Mouse (Mus musculus) MEL (cell line): ENCODE measurements around the gene Sfpq. TPM values are rescaled to one million over a fixed set of nuclear protein-coding genes. Genes with fewer than 3 reads are reported as not detected.

Source experiments
- DNase-seq: peaks from one replicate; pipeline ENCODE4 v3.0.0; 2011; ENCODE audit warnings: low read depth, low spot score
- H3K27ac ChIP-seq: 2 replicates; pipeline ENCODE4 v1.5.1; 2012; ENCODE audit warnings: low read depth, mild to moderate bottlenecking, control low read depth, low read length, moderate library complexity; ENCODE audit not compliant: control insufficient read depth
- H3K27me3 ChIP-seq, 2 experiments: fragments of 150-350 bp in 1 of 2; sonication (generic) in 1 of 2; 2 replicates each; pipeline ENCODE4 v1.6.1; 2012; ENCODE audit warnings: low read length in 2 of 2, mild to moderate bottlenecking in 2 of 2, improper control_type of control experiment in 1 of 2, moderate library complexity in 1 of 2; ENCODE audit not compliant: insufficient read depth in 2 of 2, control insufficient read depth in 1 of 2
- H3K36me3 ChIP-seq, 2 experiments: 2 replicates each; pipeline ENCODE4 v1.6.1; 2012 to 2014; ENCODE audit warnings: low read length in 2 of 2, improper control_type of control experiment in 1 of 2, inconsistent platforms in 1 of 2, mild to moderate bottlenecking in 1 of 2; ENCODE audit not compliant: insufficient read depth in 2 of 2, control insufficient read depth in 1 of 2
- H3K4me1 ChIP-seq, 2 experiments: fragments of 150-350 bp in 1 of 2; sonication (generic) in 1 of 2; 2 replicates each; pipeline ENCODE4 v1.6.1; 2012; ENCODE audit warnings: low read length in 2 of 2, improper control_type of control experiment in 1 of 2, mild to moderate bottlenecking in 1 of 2; ENCODE audit not compliant: insufficient read depth in 2 of 2, control insufficient read depth in 1 of 2
- H3K4me3 ChIP-seq, 2 experiments: fragments of 150-350 bp in 1 of 2; sonication (generic) in 1 of 2; 2 replicates each; pipeline ENCODE4 v1.5.1; 2012; ENCODE audit warnings: low read depth in 2 of 2, low read length in 2 of 2, mild to moderate bottlenecking in 2 of 2, moderate library complexity in 2 of 2, control low read depth in 1 of 2, improper control_type of control experiment in 1 of 2; ENCODE audit not compliant: control insufficient read depth in 1 of 2, insufficient read depth in 1 of 2
- H3K79me2 ChIP-seq: 2 replicates; pipeline ENCODE4 v1.6.1; 2012; ENCODE audit warnings: mild to moderate bottlenecking, low read length, moderate library complexity; ENCODE audit not compliant: control insufficient read depth, poor library complexity, insufficient read depth
- H3K9ac ChIP-seq: 2 replicates; pipeline ENCODE4 v1.6.1; 2012; ENCODE audit warnings: low read depth, mild to moderate bottlenecking, control low read depth, low read length, moderate library complexity; ENCODE audit not compliant: control insufficient read depth, poor library complexity, severe bottlenecking
- H3K9me3 ChIP-seq: fragments of 150-350 bp; sonication (generic); replicated peaks from 2 replicates; pipeline ENCODE4 v1.6.1; 2012; ENCODE audit warnings: mild to moderate bottlenecking, low read length, improper control_type of control experiment, moderate library complexity; ENCODE audit not compliant: insufficient read depth
- BHLHE40 ChIP-seq: IDR thresholded peaks from 2 replicates; pipeline ENCODE4 v1.6.1; 2012; ENCODE audit warnings: low read depth, mild to moderate bottlenecking, inconsistent platforms, low read length, improper control_type of control experiment, borderline replicate concordance
- CHD1 ChIP-seq: IDR thresholded peaks from 2 replicates; pipeline ENCODE4 v1.6.1; 2012; ENCODE audit warnings: low read depth, mild to moderate bottlenecking, inconsistent platforms, low read length, improper control_type of control experiment
- CHD2 ChIP-seq: IDR thresholded peaks from 2 replicates; pipeline ENCODE4 v1.6.1; 2011; ENCODE audit warnings: low read length, improper control_type of control experiment
- CTCF ChIP-seq, 3 experiments: IDR thresholded peaks in 2 of 3; conservative IDR thresholded peaks in 1 of 3; 2 replicates each; pipeline ENCODE4 v1.5.1; 2011 to 2012; ENCODE audit warnings: low read length in 3 of 3, low read depth in 2 of 3, mild to moderate bottlenecking in 2 of 3, improper control_type of control experiment in 1 of 3, inconsistent platforms in 1 of 3, mixed read lengths in 1 of 3, moderate library complexity in 1 of 3; ENCODE audit not compliant: control insufficient read depth in 1 of 3, insufficient read depth in 1 of 3, poor library complexity in 1 of 3, severe bottlenecking in 1 of 3
- ELF1 ChIP-seq: IDR thresholded peaks from 2 replicates; pipeline ENCODE4 v1.6.1; 2014; ENCODE audit warnings: low read depth, mild to moderate bottlenecking, inconsistent platforms, low read length, improper control_type of control experiment, moderate library complexity
- EP300 ChIP-seq, 2 experiments: IDR thresholded peaks; 2 replicates each; pipeline ENCODE4 v1.6.1; 2011; ENCODE audit warnings: improper control_type of control experiment in 2 of 2, low read length in 2 of 2, low read depth in 1 of 2, mild to moderate bottlenecking in 1 of 2
- ETS1 ChIP-seq: IDR thresholded peaks from 2 replicates; pipeline ENCODE4 v1.6.1; 2012; ENCODE audit warnings: low read depth, mild to moderate bottlenecking, inconsistent platforms, low read length, improper control_type of control experiment, moderate library complexity
- GABPA ChIP-seq: IDR thresholded peaks from 2 replicates; pipeline ENCODE4 v1.6.1; 2012; ENCODE audit warnings: low read depth, mild to moderate bottlenecking, inconsistent platforms, low read length, improper control_type of control experiment, moderate library complexity
- GATA1 ChIP-seq: IDR thresholded peaks from 2 replicates; pipeline ENCODE4 v1.6.1; 2011; ENCODE audit warnings: low read depth, low read length, improper control_type of control experiment
- HCFC1 ChIP-seq: IDR thresholded peaks from 2 replicates; pipeline ENCODE4 v1.6.1; 2012; ENCODE audit warnings: low read depth, mild to moderate bottlenecking, inconsistent platforms, low read length, improper control_type of control experiment, moderate library complexity
- JUND ChIP-seq: IDR thresholded peaks from 2 replicates; pipeline ENCODE4 v1.6.1; 2011; ENCODE audit warnings: low read depth, mild to moderate bottlenecking, improper control_type of control experiment, low read length
- KAT2A ChIP-seq: conservative IDR thresholded peaks from 2 replicates; pipeline ENCODE4 v1.6.1; 2012; ENCODE audit warnings: low read depth, low read length, improper control_type of control experiment, inconsistent platforms
- MAFK ChIP-seq: IDR thresholded peaks from 2 replicates; pipeline ENCODE4 v1.6.1; 2011; ENCODE audit warnings: low read depth, mild to moderate bottlenecking, low read length, improper control_type of control experiment, borderline replicate concordance
- MAX ChIP-seq: IDR thresholded peaks from 2 replicates; pipeline ENCODE4 v1.6.1; 2011; ENCODE audit warnings: low read length, improper control_type of control experiment
- MAZ ChIP-seq: IDR thresholded peaks from 2 replicates; pipeline ENCODE4 v1.6.1; 2012; ENCODE audit warnings: low read depth, mild to moderate bottlenecking, inconsistent platforms, low read length, improper control_type of control experiment
- MEF2A ChIP-seq: IDR thresholded peaks from 2 replicates; pipeline ENCODE4 v1.6.1; 2014; ENCODE audit warnings: low read depth, mild to moderate bottlenecking, inconsistent platforms, low read length, improper control_type of control experiment; ENCODE audit not compliant: poor library complexity, insufficient replicate concordance, severe bottlenecking; ENCODE audit errors: extremely low read depth
- MXI1 ChIP-seq: IDR thresholded peaks from 2 replicates; pipeline ENCODE4 v1.6.1; 2011; ENCODE audit warnings: mild to moderate bottlenecking, low read depth, low read length, improper control_type of control experiment
- MYB ChIP-seq: IDR thresholded peaks from 2 replicates; pipeline ENCODE4 v1.6.1; 2011; ENCODE audit warnings: mild to moderate bottlenecking, low read depth, low read length, improper control_type of control experiment
- MYC ChIP-seq: IDR thresholded peaks from 2 replicates; pipeline ENCODE4 v1.6.1; 2011; ENCODE audit warnings: low read depth, mild to moderate bottlenecking, low read length, improper control_type of control experiment, moderate library complexity
- NELFE ChIP-seq: IDR thresholded peaks from 2 replicates; pipeline ENCODE4 v1.6.1; 2011; ENCODE audit warnings: low read depth, low read length, improper control_type of control experiment
- NRF1 ChIP-seq: IDR thresholded peaks from 2 replicates; pipeline ENCODE4 v1.6.1; 2014; ENCODE audit warnings: low read depth, mild to moderate bottlenecking, inconsistent platforms, low read length, improper control_type of control experiment, moderate library complexity; ENCODE audit not compliant: poor library complexity, insufficient read depth, severe bottlenecking
- POLR2A ChIP-seq, 2 experiments: IDR thresholded peaks; 2 replicates each; pipeline ENCODE4 v1.6.1; 2011 to 2012; ENCODE audit warnings: low read length in 2 of 2, mild to moderate bottlenecking in 2 of 2, control low read depth in 1 of 2, improper control_type of control experiment in 1 of 2, low read depth in 1 of 2, moderate library complexity in 1 of 2; ENCODE audit not compliant: control insufficient read depth in 1 of 2, insufficient read depth in 1 of 2, poor library complexity in 1 of 2
- POLR2AphosphoS2 ChIP-seq: IDR thresholded peaks from 2 replicates; pipeline ENCODE4 v1.6.1; 2011; ENCODE audit warnings: low read length, improper control_type of control experiment
- RAD21 ChIP-seq: IDR thresholded peaks from 2 replicates; pipeline ENCODE4 v1.6.1; 2011; ENCODE audit warnings: mild to moderate bottlenecking, low read depth, low read length, improper control_type of control experiment
- RCOR1 ChIP-seq: IDR thresholded peaks from 2 replicates; pipeline ENCODE4 v1.6.1; 2012; ENCODE audit warnings: low read depth, mild to moderate bottlenecking, inconsistent platforms, low read length, improper control_type of control experiment
- SIN3A ChIP-seq: IDR thresholded peaks from 2 replicates; pipeline ENCODE4 v1.6.1; 2012; ENCODE audit warnings: low read length, improper control_type of control experiment, inconsistent platforms
- SMC3 ChIP-seq: IDR thresholded peaks from 2 replicates; pipeline ENCODE4 v1.6.1; 2011; ENCODE audit warnings: low read depth, low read length, improper control_type of control experiment
- TAL1 ChIP-seq: IDR thresholded peaks from 2 replicates; pipeline ENCODE4 v1.6.1; 2012; ENCODE audit warnings: mild to moderate bottlenecking, inconsistent platforms, low read length, moderate library complexity, mixed read lengths
- TBP ChIP-seq: IDR thresholded peaks from 2 replicates; pipeline ENCODE4 v1.8.0; 2011; ENCODE audit warnings: low read depth, low read length, improper control_type of control experiment
- TCF12 ChIP-seq: IDR thresholded peaks from 2 replicates; pipeline ENCODE4 v1.6.1; 2014; ENCODE audit warnings: low read depth, mild to moderate bottlenecking, inconsistent platforms, low read length, improper control_type of control experiment, moderate library complexity
- UBTF ChIP-seq: IDR thresholded peaks from 2 replicates; pipeline ENCODE4 v1.6.1; 2012; ENCODE audit warnings: low read depth, mild to moderate bottlenecking, inconsistent platforms, low read length, improper control_type of control experiment, moderate library complexity, borderline replicate concordance; ENCODE audit not compliant: insufficient read depth
- USF2 ChIP-seq, 2 experiments: IDR thresholded peaks; 2 replicates each; pipeline ENCODE4 v1.6.1; 2011 to 2012; ENCODE audit warnings: improper control_type of control experiment in 2 of 2, low read length in 2 of 2, borderline replicate concordance in 1 of 2, inconsistent platforms in 1 of 2, low read depth in 1 of 2, mild to moderate bottlenecking in 1 of 2; ENCODE audit not compliant: insufficient read depth in 1 of 2
- ZC3H11A ChIP-seq: IDR thresholded peaks from 2 replicates; pipeline ENCODE4 v1.6.1; 2012; ENCODE audit warnings: low read depth, mild to moderate bottlenecking, inconsistent platforms, low read length, improper control_type of control experiment
- ZKSCAN1 ChIP-seq: IDR thresholded peaks from 2 replicates; pipeline ENCODE4 v1.6.1; 2012; ENCODE audit warnings: low read depth, mild to moderate bottlenecking, inconsistent platforms, low read length, improper control_type of control experiment, moderate library complexity
- ZMIZ1 ChIP-seq: IDR thresholded peaks from 2 replicates; pipeline ENCODE4 v1.6.1; 2012; ENCODE audit warnings: low read depth, mild to moderate bottlenecking, inconsistent platforms, low read length, improper control_type of control experiment, moderate library complexity
- ZNF384 ChIP-seq: IDR thresholded peaks from 2 replicates; pipeline ENCODE4 v1.6.1; 2012; ENCODE audit warnings: low read depth, mild to moderate bottlenecking, inconsistent platforms, low read length, improper control_type of control experiment
- polyA plus RNA-seq, 2 experiments: library from polyadenylated mRNA; stranded (reverse) in 1 of 2; unstranded in 1 of 2; fragments of >175 nt in 1 of 2; fragments of >200 nt in 1 of 2; gene quantifications; 2 replicates each; pipeline versions ENCODE4 v1.2.1 to v1.2.4; 2012; ENCODE audit warnings: low replicate concordance in 2 of 2, low read depth in 1 of 2; ENCODE audit not compliant: insufficient read length in 2 of 2, insufficient read depth in 1 of 2, missing spikeins in 1 of 2
- total RNA-seq: library from RNA; depleted of rRNA; stranded (reverse); fragments of 300-350 nt; gene quantifications from 2 replicates; pipeline ENCODE4 v1.2.3, GENCODE M21; 2012; rRNA removed

Gene Sfpq
- total RNA-seq, result 255 and 259 TPM in 2 replicates
- 100 to 1,000 TPM; 100 to 366 TPM for polyA plus RNA-seq

GRCm38 (mm10) chr4:127021151-127021945, at the start of gene Sfpq:
TSS of gene Sfpq (plus strand) at chr4:127021324.
- no peaks in the 10 kb centered on the region for H3K27me3 ChIP-seq
- H3K4me3 ChIP-seq, result peak within 1 kb of the TSS; percentile 58 to 79
- H3K27ac ChIP-seq, result peak within 1 kb of the TSS; percentile 99
- H3K36me3 ChIP-seq, result peaks cover 26 to 34% of the 10 kb centered on the region in 2 experiments
- no peaks in the 10 kb centered on the region for H3K9me3 ChIP-seq
- H3K9ac ChIP-seq, result peak within 1 kb of the TSS; percentile 99
- DNase-seq, result peak; percentile 99
- peaks cover 2 to 13% of the 10 kb centered on the region in 2 experiments; a peak in 2 of 4 replicates for H3K4me1 ChIP-seq
- H3K79me2 ChIP-seq, result peaks cover 50% of the 10 kb centered on the region
- TF ChIP-seq MAFK, result no peak
- no peak for TF ChIP-seq ZKSCAN1
- TF ChIP-seq RCOR1, result no peak
- TF ChIP-seq POLR2AphosphoS2, result peak; percentile 99
- peak; percentile 76 for TF ChIP-seq CHD2
- 0 out of 2 replicates have a peak, but pooled peaks have one; percentile 7 for TF ChIP-seq MAX
- TF ChIP-seq CTCF (IDR thresholded peaks at IDR 0.05 in 2 of 3, conservative IDR thresholded peaks at IDR 0.05 in 1 of 3; ENCODE audit: control insufficient read depth in 1 of 3, insufficient read depth in 1 of 3, low read depth in 2 of 3, low read length in 3 of 3, poor library complexity in 1 of 3, severe bottlenecking in 1 of 3), result no peak
- no peak; the same call in 1 of the 2 replicates for TF ChIP-seq KAT2A
- TF ChIP-seq NELFE, result peak; percentile 100
- TF ChIP-seq MYB, result no peak
- no peak for TF ChIP-seq GATA1
- TF ChIP-seq MXI1, result no peak
- TF ChIP-seq MEF2A, result no peak
- no peak for TF ChIP-seq BHLHE40
- no peak for TF ChIP-seq CHD1
- TF ChIP-seq POLR2A (IDR thresholded peaks at IDR 0.05; ENCODE audit: control insufficient read depth in 1 of 2, insufficient read depth in 1 of 2, low read depth in 1 of 2, low read length in 2 of 2, poor library complexity in 1 of 2), result peak; percentile 96 to 100
- no peak for TF ChIP-seq TAL1
- peak; percentile 99 for TF ChIP-seq TBP
- TF ChIP-seq ZC3H11A, result no peak
- no peak for TF ChIP-seq ELF1
- peak; percentile 77 for TF ChIP-seq HCFC1
- peak; percentile 99 for TF ChIP-seq ZMIZ1
- TF ChIP-seq ETS1, result no peak
- no peak for TF ChIP-seq SMC3
- TF ChIP-seq ZNF384, result no peak
- no peak for TF ChIP-seq RAD21
- no peak for TF ChIP-seq MAZ
- peak; percentile 47 for TF ChIP-seq NRF1
- peak; percentile 67; the same call in 1 of the 2 replicates for TF ChIP-seq MYC
- TF ChIP-seq SIN3A, result peak; percentile 30; the same call in 1 of the 2 replicates
- no peak for TF ChIP-seq JUND
- peak; percentile 56 for TF ChIP-seq TCF12
- no peak for TF ChIP-seq GABPA
- TF ChIP-seq EP300 (IDR thresholded peaks at IDR 0.05; ENCODE audit: low read depth in 1 of 2, low read length in 2 of 2), result no peak
- TF ChIP-seq UBTF, result no peak
- no peak for TF ChIP-seq USF2 (IDR thresholded peaks at IDR 0.05; ENCODE audit: borderline replicate concordance in 1 of 2, insufficient read depth in 1 of 2, low read depth in 1 of 2, low read length in 2 of 2)
